Mouse (Mus musculus): Measurements from ENCODE around the gene Katnal1. TPM values are rescaled to one million over a fixed set of nuclear protein-coding genes. Genes with fewer than 3 reads are reported as not detected.

Katnal1 gene
- total and polyA plus RNA-seq, 3 experiments: 12.8 to 14.8 TPM; not detected in 1

DNA sequence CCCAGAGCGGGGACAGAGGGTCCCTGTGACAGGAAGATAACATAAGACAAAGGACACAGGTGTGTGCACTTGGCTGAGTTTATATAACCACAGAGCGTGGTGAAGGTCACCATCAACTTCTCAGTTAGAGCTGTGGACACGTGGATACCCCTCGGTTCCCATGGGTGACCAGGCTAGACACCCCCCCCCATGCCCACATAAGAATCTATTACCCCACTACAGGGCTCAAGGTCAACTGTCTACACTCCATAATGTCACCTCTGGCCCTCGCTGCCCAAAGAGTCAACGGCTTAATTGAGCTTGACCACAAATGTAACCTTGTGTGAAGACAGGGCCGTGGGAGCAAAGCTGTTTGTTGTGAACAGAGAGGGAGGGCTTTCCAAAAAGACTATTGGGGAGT, 103.4 kb downstream of the Katnal1 start:
- TF ChIP-seq GATA1 (IDR thresholded peaks at IDR 0.05; ENCODE audit: low read depth, low read length) (no peak), ZKSCAN1 (IDR thresholded peaks at IDR 0.05; ENCODE audit: low read depth, low read length) (no peak), ZMIZ1 (IDR thresholded peaks at IDR 0.05; ENCODE audit: low read depth, low read length) (no peak), SIN3A (IDR thresholded peaks at IDR 0.05; ENCODE audit: low read length) (no peak), JUND (IDR thresholded peaks at IDR 0.05; ENCODE audit: low read depth, low read length) (no peak), HCFC1 (IDR thresholded peaks at IDR 0.05; ENCODE audit: low read depth, low read length) (no peak), ZC3H11A (IDR thresholded peaks at IDR 0.05; ENCODE audit: low read depth, low read length) (no peak), BHLHE40 (IDR thresholded peaks at IDR 0.05; ENCODE audit: borderline replicate concordance, low read depth, low read length) (no peak), NELFE (IDR thresholded peaks at IDR 0.05; ENCODE audit: low read depth, low read length) (no peak), USF2 (IDR thresholded peaks at IDR 0.05; ENCODE audit: borderline replicate concordance in 1 of 2, insufficient read depth in 1 of 2, low read depth in 1 of 2, low read length in 2 of 2) (no peak), KAT2A (conservative IDR thresholded peaks at IDR 0.05; ENCODE audit: low read depth, low read length) (no peak), USF1 (IDR thresholded peaks at IDR 0.05; ENCODE audit: low read depth, low read length) (no peak), MEF2A (IDR thresholded peaks at IDR 0.05; ENCODE audit: extremely low read depth, insufficient replicate concordance, low read depth, low read length, poor library complexity, severe bottlenecking) (no peak)
- Histone ChIP-seq H3K27me3 (ENCODE audit: control insufficient read depth in 1 of 2, insufficient read depth in 2 of 2, low read length in 2 of 2) (0 out of 4 replicates have a peak, but pooled peaks cover 0 to 2% of the 10 kb centered on the region in 2 experiments), H3K4me1 (ENCODE audit: control insufficient read depth in 1 of 2, insufficient read depth in 2 of 2, low read length in 2 of 2) (peaks cover 0 to 7% of the 10 kb centered on the region in 2 experiments; a peak in 2 of 4 replicates), H3K4me3 (ENCODE audit: control insufficient read depth in 1 of 2, insufficient read depth in 1 of 2, low read depth in 2 of 2, low read length in 2 of 2) (no peak overlapping the region), H3K27ac (ENCODE audit: control insufficient read depth, low read depth, low read length) (no peak overlapping the region), H3K9me3 (replicated peaks; ENCODE audit: insufficient read depth, low read length) (no peaks in the 10 kb centered on the region), H3K79me2 (ENCODE audit: control insufficient read depth, insufficient read depth, low read length, poor library complexity) (no peaks in the 10 kb centered on the region), H3K36me3 (ENCODE audit: control insufficient read depth in 1 of 2, insufficient read depth in 2 of 2, low read length in 2 of 2) (no peaks in the 10 kb centered on the region), H3K9ac (ENCODE audit: control insufficient read depth, low read depth, low read length, poor library complexity, severe bottlenecking) (no peak overlapping the region)
- no peak for DNase-seq (ENCODE audit: low read depth, low spot score)

DNA sequence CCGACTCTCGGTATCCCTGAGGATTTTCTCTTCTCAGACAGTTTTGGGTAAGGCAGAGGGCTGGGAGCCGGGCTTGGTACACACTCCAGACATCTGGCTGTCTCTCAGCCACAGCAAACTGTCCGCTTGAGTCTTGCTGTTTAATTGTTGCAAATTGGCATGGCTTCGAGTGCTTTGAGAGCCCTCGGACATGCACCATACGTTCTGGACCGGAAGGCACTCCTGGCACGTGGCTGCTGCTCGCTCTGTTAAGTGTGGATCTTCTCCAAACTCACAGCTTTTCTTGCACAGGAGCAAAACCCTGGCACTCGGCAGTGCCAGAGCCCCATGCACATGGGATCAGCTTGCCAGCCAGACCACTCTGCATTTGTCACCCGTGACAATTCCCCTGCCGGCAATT, 106.3 kb downstream of the Katnal1 start:
- DNase-seq (ENCODE audit: low read depth, low spot score): no peak
- Histone ChIP-seq H3K9ac (ENCODE audit: control insufficient read depth, low read depth, low read length, poor library complexity, severe bottlenecking) (no peak overlapping the region), H3K27me3 (ENCODE audit: control insufficient read depth in 1 of 2, insufficient read depth in 2 of 2, low read length in 2 of 2) (0 out of 4 replicates have a peak, but pooled peaks cover 0 to 2% of the 10 kb centered on the region in 2 experiments), H3K27ac (ENCODE audit: control insufficient read depth, low read depth, low read length) (no peak overlapping the region), H3K4me3 (ENCODE audit: control insufficient read depth in 1 of 2, insufficient read depth in 1 of 2, low read depth in 2 of 2, low read length in 2 of 2) (no peak overlapping the region), H3K9me3 (replicated peaks; ENCODE audit: insufficient read depth, low read length) (no peaks in the 10 kb centered on the region), H3K4me1 (ENCODE audit: control insufficient read depth in 1 of 2, insufficient read depth in 2 of 2, low read length in 2 of 2) (peaks cover 10 to 31% of the 10 kb centered on the region in 2 experiments), H3K36me3 (ENCODE audit: control insufficient read depth in 1 of 2, insufficient read depth in 2 of 2, low read length in 2 of 2) (peaks cover 0 to 18% of the 10 kb centered on the region in 2 experiments; a peak in 2 of 4 replicates), H3K79me2 (ENCODE audit: control insufficient read depth, insufficient read depth, low read length, poor library complexity) (no peaks in the 10 kb centered on the region)
- TF ChIP-seq USF1 (IDR thresholded peaks at IDR 0.05; ENCODE audit: low read depth, low read length) (no peak), BHLHE40 (IDR thresholded peaks at IDR 0.05; ENCODE audit: borderline replicate concordance, low read depth, low read length) (no peak), SMC3 (IDR thresholded peaks at IDR 0.05; ENCODE audit: low read depth, low read length) (no peak), SIN3A (IDR thresholded peaks at IDR 0.05; ENCODE audit: low read length) (no peak), RCOR1 (IDR thresholded peaks at IDR 0.05; ENCODE audit: low read depth, low read length) (no peak), POLR2AphosphoS2 (IDR thresholded peaks at IDR 0.05; ENCODE audit: low read length) (no peak), ZC3H11A (IDR thresholded peaks at IDR 0.05; ENCODE audit: low read depth, low read length) (no peak), MXI1 (IDR thresholded peaks at IDR 0.05; ENCODE audit: low read depth, low read length) (no peak), TAL1 (IDR thresholded peaks at IDR 0.05; ENCODE audit: low read length) (no peak), USF2 (IDR thresholded peaks at IDR 0.05; ENCODE audit: borderline replicate concordance in 1 of 2, insufficient read depth in 1 of 2, low read depth in 1 of 2, low read length in 2 of 2) (no peak), ZNF384 (IDR thresholded peaks at IDR 0.05; ENCODE audit: low read depth, low read length) (no peak), MEF2A (IDR thresholded peaks at IDR 0.05; ENCODE audit: extremely low read depth, insufficient replicate concordance, low read depth, low read length, poor library complexity, severe bottlenecking) (no peak), JUND (IDR thresholded peaks at IDR 0.05; ENCODE audit: low read depth, low read length) (no peak), ELF1 (IDR thresholded peaks at IDR 0.05; ENCODE audit: low read depth, low read length) (no peak), HCFC1 (IDR thresholded peaks at IDR 0.05; ENCODE audit: low read depth, low read length) (no peak), NELFE (IDR thresholded peaks at IDR 0.05; ENCODE audit: low read depth, low read length) (no peak), POLR2A (IDR thresholded peaks at IDR 0.05; ENCODE audit: control insufficient read depth in 1 of 2, insufficient read depth in 1 of 2, low read depth in 1 of 2, low read length in 2 of 2, poor library complexity in 1 of 2) (no peak), ETS1 (IDR thresholded peaks at IDR 0.05; ENCODE audit: low read depth, low read length) (no peak), MYB (IDR thresholded peaks at IDR 0.05; ENCODE audit: low read depth, low read length) (no peak), UBTF (IDR thresholded peaks at IDR 0.05; ENCODE audit: borderline replicate concordance, insufficient read depth, low read depth, low read length) (no peak)
